Mouse (Mus musculus) inflammation-experienced regulatory T-cells (primary cell): ENCODE results near the gene Syde2. TPM values are rescaled to one million over a fixed set of nuclear protein-coding genes. Genes with fewer than 3 reads are reported as not detected.

Source experiments
- polyA plus RNA-seq, 2 experiments: library from polyadenylated mRNA; unstranded; fragments of 100-300 nt; shearing (Covaris generic); gene quantifications; one replicate each; pipeline ENCODE4 v1.2.1; 2017

Syde2 gene
- 1 to 10 TPM in 1 of 2 experiments, under 1 TPM in 1; 0.82 to 2.5 TPM for polyA plus RNA-seq

GRCm38 (mm10) chr3:145987268-145987969, at the start of gene Syde2:
Syde2 (plus strand) TSS chr3:145987870.

Other genes starting within 250 kb of the Syde2 start
- gene Ddah1, start 229.2 kb upstream of the Syde2 start, polyA plus RNA-seq = 1 to 10 TPM in 1 of 2 experiments, under 1 TPM in 1; 0.36 to 1.1 TPM
- 10 to 100 TPM; 89.5 to 92.8 TPM for gene Bcl10, start 65.1 kb upstream of the Syde2 start, polyA plus RNA-seq
- 10 to 100 TPM; 56.8 to 72.4 TPM for gene 2410004B18Rik, start 49.9 kb upstream of the Syde2 start, polyA plus RNA-seq
- under 1 TPM in 1 of 2 experiments, not detected in 1; 0.11 TPM for gene Wdr63, start 120.3 kb downstream of the Syde2 start, polyA plus RNA-seq
- 1 to 10 TPM; 3.7 to 4.8 TPM for gene Mcoln3, start 129.6 kb downstream of the Syde2 start, polyA plus RNA-seq
- gene Mcoln2, start 162.0 kb downstream of the Syde2 start, polyA plus RNA-seq = 10 to 100 TPM in 1 of 2 experiments, 1 to 10 TPM in 1; 1.7 to 10.9 TPM
- gene Lpar3, start 233.1 kb downstream of the Syde2 start, polyA plus RNA-seq = 1 to 10 TPM in 1 of 2 experiments, not detected in 1; 2.8 TPM